Mouse (Mus musculus) heart, adult 8-10 months (tissue): ENCODE data around the gene Olfr141. TPM values are rescaled to one million over a fixed set of nuclear protein-coding genes. Genes with fewer than 3 reads are reported as not detected.

Experiments used
- DNase-seq: peaks from one replicate; pipeline ENCODE4 v3.0.0; 2022; ENCODE audit warnings: low spot score
- total RNA-seq, 4 experiments: library from RNA; stranded (reverse); gene quantifications; 2 replicates each; pipeline ENCODE4 v1.2.4; 2022

Olfr141 gene
- total RNA-seq: not detected

DNA sequence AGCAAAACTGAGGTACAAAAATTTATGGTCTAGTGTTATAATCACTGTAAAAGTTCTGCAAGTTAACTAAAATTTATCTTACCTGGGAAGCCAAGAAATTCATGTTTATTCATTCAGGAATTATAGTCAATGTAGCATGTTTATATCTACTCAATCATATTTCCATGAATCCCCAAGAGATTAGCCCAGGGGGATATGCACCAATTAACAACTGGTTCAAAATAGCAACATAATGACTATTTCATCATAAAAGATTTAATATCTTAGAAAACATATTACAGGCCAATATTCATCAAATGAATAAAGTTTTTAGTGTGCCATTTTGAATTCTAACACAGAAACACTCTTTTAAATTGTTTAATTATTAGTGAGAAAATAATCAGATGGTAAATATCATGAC, at the start of gene Olfr141:
Gene Olfr141 (minus strand): TSS at position 101 of the 400 bp plus-strand sequence.
- DNase-seq: no peak

DNA sequence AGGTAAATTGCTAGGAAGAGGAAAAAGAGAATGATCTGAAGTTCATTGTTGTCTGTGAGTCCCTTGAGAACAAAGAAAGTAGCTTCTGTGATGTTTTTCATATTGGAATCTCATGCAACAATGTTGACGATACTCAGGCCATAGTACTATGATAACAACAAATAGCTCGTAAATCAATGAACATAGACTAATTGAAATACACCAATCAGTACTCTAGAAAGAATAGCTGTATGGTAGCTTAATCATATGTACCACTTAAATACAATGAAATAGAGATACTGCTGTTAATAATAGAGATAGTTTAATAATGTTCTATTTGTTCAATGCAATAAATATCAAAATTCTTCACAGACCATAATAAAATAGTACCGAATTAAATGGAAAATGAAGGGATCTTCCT, 41.8 kb upstream of the Olfr141 start, which contains the start of gene Olfr1095:
Gene Olfr1095 (minus strand): TSS at position 101 of the 400 bp plus-strand sequence.
- DNase-seq: no peak

DNA sequence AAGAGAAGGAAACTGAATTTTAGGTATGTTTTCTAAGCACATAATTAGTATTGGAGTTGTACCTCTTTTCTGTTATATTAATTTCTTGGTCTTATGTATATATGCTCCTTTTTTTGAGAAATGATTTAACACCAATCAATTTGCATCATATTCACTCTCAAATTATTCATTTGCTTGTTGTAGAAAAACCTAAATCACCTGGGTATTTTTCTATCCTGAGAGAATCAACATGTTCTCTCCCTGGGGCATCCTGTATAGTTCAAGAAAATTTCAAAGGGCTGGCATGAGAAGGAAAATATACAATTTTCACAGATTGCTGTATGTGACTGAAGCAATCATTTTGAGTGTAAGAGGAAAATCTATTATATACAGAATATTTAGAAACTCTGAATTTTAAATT, 14.5 kb upstream of the Olfr141 start, which contains the start of gene Olfr1094:
Gene Olfr1094 (plus strand): TSS at position 301 of the 400 bp plus-strand sequence.
- DNase-seq: no peak

DNA sequence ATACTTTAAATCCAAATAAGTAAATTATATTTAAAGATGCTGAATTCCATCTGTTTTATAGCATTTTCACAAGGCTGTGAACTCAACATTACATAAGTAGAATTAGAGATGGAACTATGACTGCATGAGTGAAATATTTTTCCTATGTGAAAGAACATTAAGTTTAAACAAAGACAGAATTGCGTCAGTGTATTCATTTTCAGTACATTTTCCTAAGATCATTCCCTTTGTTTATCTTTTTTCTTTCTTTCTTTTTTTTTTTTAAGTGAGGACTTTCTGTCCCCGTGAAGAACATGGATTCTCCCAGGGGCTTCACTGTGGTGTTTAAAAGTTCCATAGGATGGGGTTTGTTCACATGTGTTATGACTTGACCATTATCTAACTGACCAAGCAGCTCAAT, 27.6 kb downstream of the Olfr141 start, which contains the start of gene Olfr1093:
Gene Olfr1093 (plus strand): TSS at position 301 of the 400 bp plus-strand sequence.
- no peak for DNase-seq

DNA sequence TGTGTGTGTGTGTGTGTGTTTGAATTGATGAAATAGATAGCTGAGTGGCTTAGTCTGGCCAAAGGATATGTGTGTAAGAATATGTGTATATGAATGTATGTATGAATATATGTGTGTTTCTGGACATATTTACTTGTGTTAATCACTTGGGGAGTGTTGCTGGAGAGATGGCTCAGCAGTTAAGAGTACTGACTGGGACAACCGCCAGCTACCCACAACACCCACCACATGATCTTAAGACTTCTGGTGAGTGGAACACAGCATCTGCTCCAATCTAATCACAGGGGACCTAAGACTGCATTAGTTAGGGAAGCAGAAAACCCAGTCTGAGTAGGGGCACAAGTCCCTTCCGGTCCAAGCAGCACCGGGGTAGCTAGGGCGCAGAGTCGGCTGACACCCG, 48.8 kb downstream of the Olfr141 start:
- no peak for DNase-seq

DNA sequence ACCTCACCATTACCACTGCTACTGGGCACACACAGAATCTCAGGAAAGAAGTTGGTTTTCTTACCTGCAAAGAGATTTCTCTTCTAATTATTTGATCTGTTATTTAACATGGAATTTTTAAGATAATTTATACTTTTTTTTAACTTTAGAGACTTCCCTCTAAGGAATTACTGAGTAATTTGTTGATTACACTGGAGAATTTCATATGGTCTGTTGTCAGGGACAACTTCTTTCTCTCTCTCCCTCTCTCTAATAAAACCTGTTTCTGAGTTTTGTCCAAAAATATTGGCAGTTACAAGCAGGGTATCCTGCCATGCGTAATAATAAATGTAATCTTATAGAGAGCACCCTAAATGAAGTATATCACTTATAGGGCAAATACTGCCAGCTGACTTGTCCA, 50.9 kb downstream of the Olfr141 start, which contains the start of gene Olfr1090:
Gene Olfr1090 (minus strand): TSS at position 101 of the 400 bp plus-strand sequence.
- no peak for DNase-seq

Other genes starting within 250 kb of the Olfr141 start
- not detected for gene Olfr1082, start 211.1 kb downstream of the Olfr141 start, total RNA-seq
- gene Olfr1084, start 170.3 kb downstream of the Olfr141 start, total RNA-seq: not detected
- not detected for gene Olfr1085, start 148.0 kb downstream of the Olfr141 start, total RNA-seq
- gene Olfr1086, start 129.9 kb downstream of the Olfr141 start, total RNA-seq: not detected
- gene Olfr1087, start 111.6 kb downstream of the Olfr141 start, total RNA-seq: not detected
- not detected for gene Olfr1089, start 76.3 kb downstream of the Olfr141 start, total RNA-seq
- not detected for gene Olfr1090, start 51.0 kb downstream of the Olfr141 start, total RNA-seq
- gene Olfr1093, start 27.5 kb downstream of the Olfr141 start, total RNA-seq: not detected
- gene Olfr1094, start 14.6 kb upstream of the Olfr141 start, total RNA-seq: not detected
- not detected for gene Olfr1095, start 41.7 kb upstream of the Olfr141 start, total RNA-seq
- gene Gm13723, start 64.8 kb upstream of the Olfr141 start, total RNA-seq: not detected
- not detected for gene Olfr1097, start 82.2 kb upstream of the Olfr141 start, total RNA-seq
- not detected for gene Olfr1098, start 114.5 kb upstream of the Olfr141 start, total RNA-seq
- gene Olfr1099, start 150.7 kb upstream of the Olfr141 start, total RNA-seq: not detected
- not detected for gene Olfr1100, start 169.9 kb upstream of the Olfr141 start, total RNA-seq
- gene Olfr1101, start 181.2 kb upstream of the Olfr141 start, total RNA-seq: not detected
- gene Olfr1102, start 188.4 kb upstream of the Olfr141 start, total RNA-seq: not detected
- not detected for gene Olfr1104, start 217.1 kb upstream of the Olfr141 start, total RNA-seq
- not detected for gene Olfr1105, start 226.5 kb upstream of the Olfr141 start, total RNA-seq
- not detected for gene Olfr1106, start 242.3 kb upstream of the Olfr141 start, total RNA-seq